Mouse (Mus musculus): ENCODE results near the gene Gm28998. TPM values are rescaled to one million over a fixed set of nuclear protein-coding genes. Genes with fewer than 3 reads are reported as not detected.
"Not testable (repeated sequence)": the region's sequence is repeated elsewhere in the genome, so short reads cannot be mapped to it uniquely, and the experiment has no call there.

Gm28998 gene
- not detected for total RNA-seq (2021)

DNA sequence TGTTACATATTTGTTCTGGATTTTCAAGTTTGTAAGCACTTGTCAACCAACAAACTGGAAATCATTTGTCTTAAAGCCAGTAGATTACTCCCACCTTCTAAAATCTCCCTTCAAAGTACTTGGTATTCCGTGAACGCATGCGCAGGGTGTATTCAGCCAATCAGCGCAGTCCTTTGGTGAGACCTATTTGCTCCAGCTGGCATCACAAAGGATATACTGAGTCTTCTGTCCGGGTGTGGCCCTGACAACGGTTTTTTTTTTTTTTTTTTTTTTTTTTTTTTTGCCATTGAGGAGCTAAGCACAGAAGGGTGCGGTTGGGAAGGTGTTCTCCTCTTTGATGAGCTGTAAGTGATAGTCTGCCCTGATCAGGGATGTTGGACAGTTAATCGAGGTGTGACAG, at the start of gene Gm28998:
Gene Gm28998 (plus strand): TSS at position 301 of the 400 bp plus-strand sequence.
- DNase-seq; intact Hi-C loops (cut with DNase I): not testable (repeated sequence)

Other genes with a start within 250 kb of the Gm28998 start
- not detected for gene Gm21244, start 84.5 kb upstream of the Gm28998 start, total RNA-seq (2021)
- gene Gm21788, start 151.2 kb downstream of the Gm28998 start, total RNA-seq (2021), result not detected

All from left cerebral cortex, postnatal 4 days (tissue).